Mouse (Mus musculus): ENCODE measurements around the gene Erbb2.

DNA sequence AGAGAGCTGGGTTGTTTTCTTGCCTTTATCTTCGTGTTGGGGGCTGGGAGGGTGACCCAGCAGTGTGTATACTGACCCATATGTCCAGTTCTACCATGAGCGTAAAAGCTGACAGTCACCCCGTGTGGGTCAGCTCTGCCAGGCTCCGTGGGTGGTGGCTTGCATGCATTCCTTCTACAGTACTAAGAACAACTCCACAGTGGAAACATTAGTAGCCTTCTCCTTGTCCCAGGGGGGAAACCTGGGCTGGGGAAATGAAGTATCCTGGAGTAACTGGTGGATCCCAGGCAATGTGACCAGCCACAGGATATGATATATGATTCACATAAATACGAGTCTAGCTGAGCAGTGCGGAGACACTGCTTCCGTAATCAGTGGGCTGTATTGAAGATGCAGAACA is 1.5 kb downstream of the Erbb2 start:
- TF ChIP-seq CTCF (IDR thresholded peaks at IDR 0.05; ENCODE audit: extremely low read depth, insufficient read length, insufficient replicate concordance, low read depth, low read length) (no peak), POLR2A (IDR thresholded peaks at IDR 0.05; ENCODE audit: low read depth, low read length) (no peak)

Data from small intestine, adult 2 months (tissue).